Mouse (Mus musculus) liver, adult 2 months (tissue): ENCODE measurements around the gene Kiss1r.

ENCODE experiments used
- CTCF ChIP-seq: fragments of 200-500 bp; IDR thresholded peaks from 2 replicates; pipeline ENCODE4 v1.5.1; 2011; ENCODE audit warnings: low read depth, low read length, control low read depth
- POLR2A ChIP-seq: fragments of 200-500 bp; IDR thresholded peaks from 2 replicates; pipeline ENCODE4 v1.6.1; 2011; ENCODE audit warnings: low read length, control low read depth; ENCODE audit not compliant: insufficient read depth; ENCODE audit errors: extremely low read depth

- no peak for TF ChIP-seq CTCF
- TF ChIP-seq POLR2A = no peak
Observed at GRCm38 (mm10) chr10:79932736-79933135, 16.0 kb downstream of the Kiss1r start.
